Mouse (Mus musculus) cerebellum, postnatal 4 days (tissue): ENCODE measurements around the gene Manbal.

ENCODE experiments used
- DNase-seq, 2 experiments: peaks; one replicate each; pipeline ENCODE4 v3.0.0; 2022; ENCODE audit warnings: low spot score in 2 of 2, mixed read lengths in 1 of 2

Manbal gene

DNA sequence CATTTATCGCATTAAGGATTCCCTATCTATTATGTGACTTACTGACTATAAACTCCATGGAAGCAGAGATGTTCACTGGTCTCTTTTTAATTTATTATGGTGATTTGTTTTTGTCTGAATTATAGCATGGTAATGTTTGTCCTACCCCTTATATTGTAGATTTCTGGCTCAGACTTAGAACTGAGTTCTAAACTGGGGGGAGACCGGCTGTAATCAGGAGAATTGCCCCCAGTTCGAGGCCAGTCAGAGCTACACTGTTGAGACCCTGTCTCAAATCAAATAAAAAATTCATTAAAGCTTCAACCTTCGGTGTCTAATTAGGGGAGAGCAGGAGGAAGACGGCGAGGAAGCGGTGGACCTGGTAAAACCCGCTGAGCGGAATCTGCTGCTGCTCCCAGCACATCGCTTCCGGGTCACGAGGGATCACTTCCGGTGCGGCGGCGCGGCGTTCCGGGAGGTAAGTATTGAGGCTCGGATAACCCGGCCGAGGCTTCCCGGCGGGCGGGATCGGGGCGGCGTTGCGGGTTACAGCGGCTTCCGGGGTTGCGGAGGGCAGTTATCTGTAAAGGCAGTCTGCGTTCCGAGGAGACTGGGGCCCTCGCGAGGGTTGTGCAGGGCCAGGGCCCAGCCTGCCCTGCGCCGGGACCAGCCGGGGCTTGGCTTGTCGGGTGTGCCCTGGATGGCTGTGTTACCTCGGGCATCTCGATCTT, at the start of gene Manbal:
Gene Manbal, plus strand, starts transcription at position 411 of the 710 bp plus-strand sequence.
- DNase-seq, result peak; percentile 97 to 98

DNA sequence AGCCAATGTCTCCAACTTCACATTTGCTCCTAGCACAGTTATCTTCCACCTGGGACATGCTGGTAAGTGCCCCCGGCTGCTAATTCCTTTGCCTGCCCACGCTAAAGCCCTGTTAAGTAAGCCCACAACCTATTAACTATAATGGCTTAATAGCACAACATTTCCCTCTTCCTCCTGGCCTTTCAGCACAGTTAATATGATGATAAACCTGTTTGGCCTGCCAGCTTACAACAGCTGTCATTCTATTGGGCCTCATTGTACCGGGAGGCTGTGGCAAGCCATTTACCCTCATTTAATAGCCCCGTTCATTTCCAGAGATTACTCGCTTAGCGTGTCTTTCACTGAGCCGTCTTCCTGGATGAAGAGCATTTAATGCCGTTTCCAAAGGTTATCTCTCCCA, 47.3 kb upstream of the Manbal start:
- no peak for DNase-seq

DNA sequence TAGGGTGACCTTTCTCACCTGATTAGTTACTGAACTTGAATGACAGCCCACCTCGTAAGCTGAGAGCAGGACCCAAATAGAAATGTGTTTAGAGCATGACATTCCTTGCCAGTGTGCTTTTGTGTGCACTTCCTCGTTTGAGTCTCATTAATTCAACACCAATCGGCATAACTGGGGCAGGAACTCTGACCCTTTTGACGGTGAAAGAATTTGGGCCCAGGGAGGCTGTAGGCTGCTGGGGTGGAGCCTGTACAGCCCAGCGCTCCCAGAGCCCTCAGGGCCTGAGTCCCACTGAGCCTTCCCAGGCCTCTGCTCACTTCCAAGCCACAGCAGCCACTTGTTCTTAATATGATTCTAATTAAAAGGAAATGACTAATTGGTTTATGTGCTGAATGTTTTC, 46.5 kb upstream of the Manbal start:
- DNase-seq, result no peak

DNA sequence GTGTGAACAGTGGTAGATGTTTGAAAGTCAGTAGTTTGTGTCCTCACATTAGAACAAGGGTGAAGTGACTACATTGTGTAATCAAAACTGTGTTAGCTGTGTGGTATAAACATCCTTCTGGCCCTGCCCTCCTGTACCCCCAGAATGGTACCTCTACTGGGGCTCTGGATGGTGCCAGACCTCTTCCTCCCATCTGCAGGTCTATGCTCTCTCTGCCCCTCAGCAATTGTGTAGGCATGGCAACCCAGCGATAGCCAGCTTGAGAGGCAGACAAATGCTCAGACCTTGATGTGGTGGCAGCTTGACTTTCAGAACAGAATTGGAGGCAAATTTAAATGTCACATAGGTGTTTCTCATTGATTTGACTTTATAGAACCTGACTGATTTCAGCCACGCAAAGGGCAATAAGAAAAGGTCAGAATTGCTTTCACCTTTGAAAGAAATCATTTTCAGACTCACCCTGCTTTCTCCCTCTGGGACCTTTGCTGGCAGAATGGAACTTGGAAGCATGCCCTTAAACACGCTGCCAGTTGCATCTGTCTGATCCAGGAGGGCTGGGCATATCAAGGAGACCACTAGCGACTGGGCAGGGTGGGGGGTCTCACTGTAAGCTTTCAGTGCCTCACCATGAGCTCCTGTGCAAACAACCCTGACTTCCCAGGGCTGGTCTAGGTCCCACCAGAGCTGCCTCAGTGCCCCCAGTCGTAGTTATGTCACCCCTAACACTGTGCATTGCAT, 45.2 kb upstream of the Manbal start:
- peak in 1 of 2 experiments; percentile 50 for DNase-seq

DNA sequence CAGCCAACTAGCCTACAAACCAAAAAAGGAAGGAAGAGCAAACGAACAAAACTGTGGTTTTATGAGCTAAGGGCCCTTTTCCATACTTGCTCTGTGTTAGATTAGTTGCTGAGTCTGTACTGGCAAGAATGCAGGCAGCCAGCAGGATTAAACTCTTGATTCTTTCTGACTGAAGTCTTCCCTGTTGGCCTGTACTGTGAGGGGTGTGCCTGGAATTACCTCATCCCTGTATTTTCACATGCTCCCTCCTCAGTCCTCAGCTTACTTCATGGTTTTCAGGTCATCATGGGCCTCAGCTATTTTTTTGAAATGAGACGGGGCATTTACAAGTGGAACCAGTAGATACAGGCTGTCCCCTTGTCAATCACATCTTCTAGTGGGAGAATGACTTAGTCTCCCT, 42.2 kb upstream of the Manbal start:
- DNase-seq, result no peak

DNA sequence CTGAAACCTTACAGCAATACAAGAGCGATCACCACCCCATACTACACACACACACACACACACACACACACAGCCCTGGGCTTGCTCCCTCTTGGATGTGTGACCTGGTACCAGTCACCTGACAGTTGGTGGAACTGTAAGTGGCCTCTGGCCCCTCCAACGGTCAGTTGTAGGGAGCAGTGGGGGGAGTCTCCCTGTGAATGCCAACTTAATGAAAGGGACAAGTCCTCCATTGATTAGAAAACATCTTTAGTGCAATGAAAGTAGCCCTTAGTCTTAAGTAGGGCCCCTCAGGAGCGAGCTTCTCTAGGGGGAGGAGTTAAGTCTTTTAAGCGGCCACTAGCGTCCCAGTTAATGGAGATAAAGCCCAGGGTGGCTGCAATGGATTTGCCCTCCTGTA, 39.3 kb upstream of the Manbal start:
- DNase-seq, result no peak

DNA sequence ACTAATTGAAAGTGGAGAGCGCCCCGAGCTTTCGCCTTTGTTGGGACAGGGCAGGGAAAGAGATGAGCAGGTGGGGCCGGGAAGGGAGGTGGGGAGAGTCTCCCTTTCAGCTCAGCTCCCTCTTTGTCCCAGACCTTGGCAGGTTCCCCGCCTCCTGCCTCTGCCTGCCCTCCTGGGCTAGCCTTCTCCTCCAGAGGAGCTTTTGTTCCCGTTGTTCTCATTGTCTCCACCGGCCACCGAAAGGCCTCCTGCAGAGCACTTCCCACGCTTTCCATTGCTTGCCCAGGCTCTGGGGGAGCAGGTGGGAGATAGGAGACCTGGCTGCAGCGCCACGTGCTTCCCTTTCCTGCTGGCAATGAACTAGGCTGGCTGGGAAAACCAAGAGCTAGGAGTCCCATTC, 38.8 kb upstream of the Manbal start:
- no peak for DNase-seq

DNA sequence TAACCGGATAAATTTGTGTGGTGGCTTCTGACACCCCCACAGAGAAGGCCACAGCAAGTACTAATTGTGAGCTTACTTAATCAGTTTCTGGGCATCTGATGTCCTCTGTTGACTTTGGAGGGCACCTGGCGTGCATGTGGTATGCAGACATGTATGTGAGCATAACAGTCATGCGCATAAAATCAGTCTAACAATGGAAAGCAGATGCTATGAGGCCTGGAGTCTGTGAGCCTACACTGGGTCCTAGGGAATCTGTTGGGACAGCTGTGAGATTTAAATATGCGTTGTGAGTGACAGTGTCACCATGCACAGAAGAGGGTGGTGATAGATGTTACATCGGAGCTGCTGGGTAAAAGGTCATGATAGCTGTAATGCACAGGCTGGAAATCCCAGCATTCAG, 35.3 kb upstream of the Manbal start:
- no peak for DNase-seq

DNA sequence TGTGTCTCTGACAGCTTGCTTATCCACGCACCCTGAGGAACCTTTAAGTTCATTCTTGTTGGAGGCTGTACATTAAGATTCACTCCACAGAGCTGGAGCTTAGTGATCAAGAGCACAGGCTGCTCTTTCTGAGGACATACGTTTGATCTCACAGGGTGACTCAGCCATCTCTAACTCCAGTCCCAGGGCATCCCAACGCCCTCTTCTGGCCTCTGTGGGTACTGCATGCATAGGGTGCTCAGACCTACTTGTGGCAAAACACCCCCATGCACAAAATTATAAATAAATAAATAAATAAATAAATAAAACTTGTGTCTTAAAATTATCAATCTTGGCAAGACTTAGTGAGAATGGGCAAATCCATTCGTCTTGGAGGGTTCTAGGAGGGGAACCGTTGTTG, 28.7 kb upstream of the Manbal start:
- DNase-seq, result peak; percentile 62 to 83

DNA sequence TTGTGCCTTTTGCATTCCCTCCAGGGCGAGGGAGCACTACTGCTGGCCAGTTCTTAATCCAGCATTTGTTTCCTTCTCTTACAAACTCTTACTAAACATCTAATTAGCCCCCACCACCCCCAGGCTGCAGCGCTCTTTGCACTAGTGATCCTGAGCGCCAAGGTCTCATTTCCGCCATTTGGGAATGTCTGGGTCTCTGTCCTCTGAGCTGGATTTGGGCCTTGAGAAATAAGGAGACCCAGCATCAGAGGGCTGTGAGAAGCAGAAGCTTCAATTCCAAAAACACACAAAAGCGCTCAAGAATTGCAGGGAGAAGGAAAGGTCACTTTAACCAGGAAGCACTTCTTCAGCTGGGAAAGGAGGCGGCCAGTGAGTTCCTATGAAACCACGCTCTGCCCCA, 27.9 kb upstream of the Manbal start:
- DNase-seq, result no peak

DNA sequence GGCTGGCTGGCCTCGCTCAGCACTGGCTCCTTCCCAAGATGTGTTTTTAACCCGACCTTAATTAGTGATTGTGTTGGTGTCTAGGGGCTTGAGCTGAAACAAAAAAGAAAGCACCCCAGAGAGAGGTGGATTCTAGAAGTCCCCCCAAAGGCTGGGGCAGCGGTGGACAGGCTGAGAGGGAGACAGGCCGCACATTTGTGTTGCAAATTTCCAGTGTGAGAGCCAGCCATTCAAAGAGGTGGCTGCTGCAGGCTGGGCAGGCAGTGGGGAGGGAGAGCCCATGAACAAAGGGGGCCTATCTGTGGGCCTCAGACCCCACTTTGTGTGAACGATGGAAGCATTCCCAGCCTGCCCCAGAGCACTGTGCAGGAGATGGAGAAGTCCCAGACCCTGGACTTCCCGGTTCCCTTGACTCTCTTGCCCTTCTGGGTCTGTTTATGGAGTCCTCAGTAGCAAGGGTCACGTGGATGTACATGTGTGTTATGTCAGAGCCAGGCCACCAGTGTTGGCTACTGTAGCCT, 27.1 kb upstream of the Manbal start:
- DNase-seq, result peak in 1 of 2 experiments; percentile 29

DNA sequence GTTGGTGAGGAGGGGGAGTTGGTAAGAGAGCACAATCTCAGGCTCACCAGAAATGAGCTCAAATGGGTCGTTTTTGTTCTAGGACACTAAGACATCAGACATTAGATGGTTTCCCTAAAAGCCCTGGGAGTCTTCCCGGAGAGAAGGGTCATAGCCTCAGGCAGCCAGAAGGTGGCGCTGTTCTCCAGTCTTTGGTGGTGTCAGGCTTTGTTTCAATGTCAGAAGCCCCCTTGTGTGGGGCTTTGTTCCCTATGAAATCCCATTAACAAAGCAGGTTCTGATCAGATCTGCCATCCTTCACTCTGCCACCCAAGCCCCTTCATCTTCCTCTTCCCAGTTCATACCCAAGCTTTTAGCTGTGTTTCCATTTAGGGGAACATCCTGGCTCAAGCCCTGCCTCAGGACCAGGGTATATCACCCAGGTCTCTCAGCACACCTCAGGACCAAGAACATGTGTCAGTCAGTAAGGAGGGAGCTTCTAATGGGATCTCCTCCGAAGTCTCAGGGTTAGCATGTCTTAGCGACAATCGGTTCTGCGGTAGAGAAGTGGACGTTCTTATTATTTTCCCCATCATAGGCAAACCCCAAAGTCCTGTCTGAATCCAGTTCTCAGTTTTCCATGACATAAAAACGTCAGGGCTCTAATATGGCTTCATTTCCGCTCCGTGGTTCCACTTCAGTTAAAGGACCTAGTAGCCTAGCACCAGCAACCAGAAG, 25.7 kb upstream of the Manbal start:
- peak; percentile 84 to 85 for DNase-seq

DNA sequence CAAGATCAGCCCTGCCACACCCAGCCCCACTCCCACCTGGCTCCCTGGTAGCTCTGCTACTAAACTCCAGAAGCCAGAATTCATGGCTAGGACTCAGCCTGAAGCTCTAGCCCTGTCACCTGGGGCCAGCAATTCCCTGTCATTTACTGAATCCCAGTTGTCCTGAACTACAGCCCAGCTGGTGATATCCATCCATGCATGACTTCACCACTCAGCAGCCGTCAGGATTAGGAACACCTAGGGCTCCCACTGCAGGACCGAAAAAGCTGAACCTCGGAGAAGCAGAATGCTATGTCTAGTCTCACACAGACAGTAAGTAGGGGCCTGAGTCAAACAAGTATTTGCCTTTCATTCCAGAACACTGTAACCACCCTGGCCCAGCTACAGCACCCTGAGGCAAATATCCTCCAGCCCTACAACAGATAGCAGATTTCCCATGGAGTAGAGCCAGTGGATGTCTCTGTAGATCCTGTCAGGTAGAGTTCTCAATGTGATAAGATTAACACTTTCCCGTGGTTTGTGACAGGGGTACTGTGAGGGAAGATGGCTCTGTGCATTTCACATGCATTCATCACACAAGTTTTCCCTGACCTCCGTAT, 25.0 kb upstream of the Manbal start:
- DNase-seq, result no peak

DNA sequence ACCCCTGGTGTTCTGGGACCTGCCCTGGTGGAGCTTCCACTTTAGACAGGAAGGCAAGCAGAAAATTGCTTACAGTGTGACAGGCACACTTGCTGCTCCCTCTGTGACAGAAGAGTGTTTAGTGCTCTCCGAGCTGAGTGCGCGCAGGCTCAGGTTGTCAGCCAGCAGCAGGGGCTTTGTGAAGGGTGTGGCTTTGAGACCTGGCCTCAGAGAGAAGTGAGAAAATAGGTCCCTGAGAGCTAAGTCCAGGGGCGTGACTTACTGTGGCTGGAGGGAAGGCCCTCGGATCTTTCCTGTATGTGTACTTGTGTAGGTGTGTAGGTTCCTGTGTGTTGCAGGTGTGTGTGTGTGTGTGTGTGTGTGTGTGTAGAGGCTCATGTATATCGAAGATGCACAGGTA, 24.1 kb upstream of the Manbal start:
- no peak for DNase-seq

DNA sequence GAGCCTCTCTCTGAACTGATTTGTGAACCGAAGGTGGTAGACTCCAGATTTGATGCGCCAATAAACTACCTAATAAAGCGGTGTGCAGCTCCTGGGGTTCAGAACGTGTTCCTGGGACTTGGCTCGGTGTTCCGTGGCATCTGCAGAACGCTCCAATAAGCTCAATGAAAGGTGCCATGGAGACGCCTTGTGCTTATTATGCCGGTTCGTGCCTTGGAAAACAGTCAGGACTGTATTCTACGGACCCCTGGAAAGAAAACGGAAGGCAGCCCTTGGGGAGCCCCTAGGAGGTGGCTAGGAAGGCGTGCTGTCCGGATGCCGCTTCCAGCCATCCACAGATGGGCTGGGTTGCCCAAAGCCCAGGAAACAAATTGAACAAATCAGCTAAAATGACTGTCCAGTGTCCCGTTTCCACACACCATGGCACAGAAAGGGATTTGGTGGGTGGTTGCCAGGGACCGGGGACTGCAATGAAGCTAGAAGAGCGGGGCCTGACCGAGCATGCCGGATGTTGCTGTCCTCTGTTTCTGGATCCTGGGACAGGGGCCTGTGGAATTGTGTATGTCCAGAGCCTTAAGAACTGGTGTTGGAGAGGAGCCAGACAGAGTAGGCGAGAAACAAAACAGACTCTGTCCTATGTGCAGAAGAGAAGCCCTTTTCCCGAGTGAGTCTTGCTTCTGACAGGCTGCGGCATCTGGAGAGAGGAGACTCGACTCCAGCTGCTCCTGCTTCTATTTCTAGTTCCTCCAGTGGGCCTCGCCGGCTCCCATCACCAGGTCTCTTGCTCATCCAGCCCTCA, 19.8 kb upstream of the Manbal start, which contains the start of gene Ghrh:
Gene Ghrh, minus strand, starts transcription at position 146 of the 799 bp plus-strand sequence.
- peak in 1 of 2 experiments; percentile 63 for DNase-seq

DNA sequence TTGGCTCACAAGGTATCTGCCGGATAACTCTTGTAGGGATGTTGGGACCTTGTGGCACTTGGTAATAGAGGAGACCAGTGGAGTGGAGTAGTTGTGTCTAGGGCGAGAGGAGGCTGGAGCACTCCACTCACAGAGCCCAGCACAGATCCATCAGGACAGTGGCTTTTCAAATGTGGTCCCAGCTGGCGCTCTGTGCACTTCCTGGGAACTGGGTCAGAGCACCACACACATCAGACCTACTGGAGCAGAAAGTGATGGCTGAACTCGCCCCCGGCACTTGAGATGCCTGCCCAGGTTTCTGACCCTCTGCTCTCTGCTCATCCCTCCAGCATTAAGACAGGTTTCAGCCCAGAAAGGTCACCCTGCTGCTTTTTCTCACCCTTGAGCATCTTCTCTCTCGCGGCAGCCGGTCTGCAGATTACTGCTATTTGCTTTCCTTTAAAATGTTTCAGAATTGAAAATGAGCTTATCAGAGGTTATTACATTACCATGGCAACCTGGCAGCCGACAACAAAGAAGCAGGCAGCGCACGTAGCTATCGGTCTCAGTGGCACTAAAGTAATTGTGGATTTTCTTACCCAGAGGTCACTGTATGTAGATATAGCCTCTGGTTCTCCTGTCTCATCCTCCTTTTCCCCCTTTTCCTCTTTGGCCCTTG, 18.1 kb upstream of the Manbal start:
- DNase-seq, result no peak

DNA sequence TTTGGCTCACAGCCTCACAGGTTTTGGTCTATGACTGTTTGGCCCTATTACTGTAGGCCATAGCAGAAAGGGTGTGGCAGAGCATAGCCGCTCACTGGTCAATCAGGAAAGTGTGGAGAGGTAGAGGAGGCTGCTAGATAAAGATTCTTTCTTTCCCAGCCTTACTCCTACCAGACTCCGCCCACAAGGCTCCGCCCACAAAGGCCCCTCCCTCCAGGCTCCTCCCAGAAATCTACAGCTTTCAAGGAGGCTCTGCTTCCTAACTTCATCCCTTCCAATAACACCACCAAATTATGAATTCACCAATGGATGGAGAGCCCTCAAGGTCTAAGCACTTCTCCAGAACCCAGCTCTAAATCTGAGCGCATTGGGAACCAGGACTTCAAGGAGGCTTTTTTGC, 14.2 kb upstream of the Manbal start:
- no peak for DNase-seq

DNA sequence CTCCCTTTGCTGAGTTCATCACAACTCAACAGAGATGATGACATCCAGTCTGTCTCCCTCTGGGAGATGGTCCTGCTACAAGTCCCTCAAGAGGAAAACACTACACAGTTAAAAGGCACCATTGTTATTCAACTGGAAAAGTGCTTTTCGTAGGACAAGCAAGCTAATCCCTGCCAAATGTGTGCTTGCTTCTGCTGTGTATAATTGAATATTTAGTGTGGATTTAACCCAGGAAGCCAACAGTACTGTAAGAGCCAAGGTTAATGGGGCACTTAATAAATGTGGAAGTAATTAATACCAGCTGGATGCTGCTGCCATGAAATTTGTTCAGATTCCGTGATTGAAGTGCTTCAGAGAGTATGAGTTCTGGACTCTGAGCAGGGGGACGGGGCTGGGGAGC, 13.3 kb upstream of the Manbal start:
- no peak for DNase-seq

DNA sequence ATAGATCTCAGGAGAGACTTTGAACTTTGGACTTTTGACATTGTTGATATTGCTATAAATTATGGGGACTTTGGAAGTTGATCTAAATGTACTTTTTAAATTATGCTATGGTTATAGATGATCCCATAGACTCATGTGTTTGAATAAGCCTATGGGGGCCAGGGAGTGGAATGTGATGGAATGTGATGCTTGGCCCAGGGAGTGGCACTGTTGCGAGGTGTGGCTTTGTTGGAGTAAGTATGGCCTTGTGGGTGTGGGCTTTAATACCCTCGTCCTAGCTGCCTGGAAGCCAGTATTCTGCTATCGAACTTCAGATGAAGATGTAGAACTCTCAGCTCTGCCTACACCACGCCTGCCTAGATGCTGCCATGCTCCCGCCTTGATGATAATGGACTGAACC, 7.4 kb upstream of the Manbal start:
- no peak for DNase-seq

DNA sequence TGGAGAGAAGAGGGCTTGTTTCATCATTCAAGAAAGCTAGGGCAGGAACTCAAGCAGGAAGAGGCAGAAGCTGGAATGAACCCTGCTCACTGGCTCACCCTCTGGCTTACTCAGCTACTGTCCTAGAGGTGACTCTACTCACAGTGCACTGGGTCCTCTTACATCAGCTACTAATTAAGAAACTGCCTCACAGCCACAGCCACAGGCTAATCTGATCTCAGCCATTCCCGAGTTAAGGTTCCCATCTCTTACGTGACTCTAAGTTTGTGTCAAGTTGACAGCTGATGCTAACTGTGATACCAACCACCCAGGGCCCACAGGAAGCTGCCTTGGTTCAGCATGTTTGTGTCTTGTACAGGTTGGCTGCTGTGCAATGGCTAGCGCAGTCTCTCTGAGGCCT, 4.4 kb upstream of the Manbal start:
- no peak for DNase-seq

DNA sequence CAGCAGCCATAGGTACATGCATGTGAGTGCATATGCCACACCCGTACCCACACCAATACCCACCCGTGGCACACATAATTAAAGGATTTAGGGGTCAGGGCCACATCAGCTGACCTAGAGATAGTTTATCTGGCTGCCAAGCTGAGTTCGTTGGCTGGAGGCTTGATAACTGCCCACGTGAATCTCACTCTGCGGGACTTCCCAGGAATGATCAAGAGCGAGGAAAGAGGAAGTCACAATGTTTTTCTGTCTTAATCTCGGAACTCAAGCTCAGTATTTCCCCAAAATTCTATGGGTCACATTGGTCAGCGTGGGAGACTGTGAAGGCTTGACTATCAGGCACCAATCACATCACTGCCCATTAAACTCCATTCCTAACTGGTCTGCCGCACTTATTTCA, 632 bp upstream of the Manbal start:
- no peak for DNase-seq
